Mouse (Mus musculus) brain, adult 2 months (tissue): Measurements from ENCODE around the gene Kazald1.

ENCODE experiments used
- DNase-seq: peaks from one replicate; pipeline ENCODE4 v3.0.0; 2011; ENCODE audit warnings: low read depth, low spot score

The Kazald1 gene

GRCm38 (mm10) chr19:45076586-45077510 is 1.8 kb downstream of the Kazald1 start:
- DNase-seq: peak; percentile 85

GRCm38 (mm10) chr19:45077742-45078645 is 3.0 kb downstream of the Kazald1 start:
- DNase-seq: no peak

GRCm38 (mm10) chr19:45078971-45079764 is 4.1 kb downstream of the Kazald1 start:
- DNase-seq: peak; percentile 72

- DNase-seq: peak; percentile 88
Measured at GRCm38 (mm10) chr19:45079769-45080515, 4.9 kb downstream of the Kazald1 start.

- DNase-seq: peak; percentile 18
Measured at GRCm38 (mm10) chr19:45080711-45081110, 5.7 kb downstream of the Kazald1 start.

- peak; percentile 80 for DNase-seq
Measured at GRCm38 (mm10) chr19:45081279-45081678, 6.2 kb downstream of the Kazald1 start.

- DNase-seq: peak; percentile 67
Measured at GRCm38 (mm10) chr19:45081841-45082550, 7.0 kb downstream of the Kazald1 start.

GRCm38 (mm10) chr19:45097868-45098267 is 22.8 kb downstream of the Kazald1 start:
- DNase-seq: no peak

- DNase-seq: no peak
Measured at GRCm38 (mm10) chr19:45100486-45101270, 25.6 kb downstream of the Kazald1 start.

- no peak for DNase-seq
Measured at GRCm38 (mm10) chr19:45105591-45105990, 30.6 kb downstream of the Kazald1 start.

- DNase-seq: no peak
Measured at GRCm38 (mm10) chr19:45106689-45107088, 31.6 kb downstream of the Kazald1 start.

GRCm38 (mm10) chr19:45110681-45111080 is 35.6 kb downstream of the Kazald1 start:
- DNase-seq: no peak

GRCm38 (mm10) chr19:45112444-45112843 is 37.4 kb downstream of the Kazald1 start:
- DNase-seq: no peak

- DNase-seq: no peak
Measured at GRCm38 (mm10) chr19:45113791-45114460, 38.9 kb downstream of the Kazald1 start.

GRCm38 (mm10) chr19:45114772-45115171 is 39.7 kb downstream of the Kazald1 start:
- DNase-seq: no peak

GRCm38 (mm10) chr19:45116798-45117197 is 41.8 kb downstream of the Kazald1 start:
- peak; percentile 60 for DNase-seq
